Mouse (Mus musculus): ENCODE measurements around the gene Rnf183. TPM values are rescaled to one million over a fixed set of nuclear protein-coding genes. Genes with fewer than 3 reads are reported as not detected.

Gene Rnf183
- polyA plus RNA-seq, 1 experiment from 2014 or later: 0.41 TPM

GRCm38 (mm10) chr4:62406133-62406532 is 28.9 kb downstream of the Rnf183 start:
- H3K27ac ChIP-seq (replicated peaks): no peak overlapping the region
- H3K9me3 ChIP-seq (replicated peaks): no peaks in the 10 kb centered on the region
- H3K36me3 ChIP-seq: peaks cover 25% of the 10 kb centered on the region
- no peak for ATAC-seq (ENCODE audit: insufficient number of reproducible peaks, low FRiP score, low TSS enrichment, low read depth)
- H3K9ac ChIP-seq: no peak overlapping the region
- no peaks in the 10 kb centered on the region for H3K27me3 ChIP-seq
- no peak overlapping the region for H3K4me2 ChIP-seq (replicated peaks)
- H3K4me3 ChIP-seq (replicated peaks): no peak overlapping the region
- WGBS: 78% methylated on average over 4 of the region's 4 CpGs
- peaks cover 29% of the 10 kb centered on the region for H3K4me1 ChIP-seq

- WGBS: 87% methylated on average over 3 of the region's 3 CpGs
- Histone ChIP-seq H3K9me3 (replicated peaks) (no peaks in the 10 kb centered on the region), H3K36me3 (peaks cover 73% of the 10 kb centered on the region)
Measured at GRCm38 (mm10) chr4:62398956-62399355, 36.1 kb downstream of the Rnf183 start.

GRCm38 (mm10) chr4:62397616-62398365 is 37.3 kb downstream of the Rnf183 start:
- Histone ChIP-seq H3K9ac (no peak overlapping the region), H3K27me3 (no peaks in the 10 kb centered on the region), H3K4me2 (replicated peaks) (no peak overlapping the region), H3K4me3 (replicated peaks) (no peak overlapping the region), H3K27ac (replicated peaks) (no peak overlapping the region), H3K4me1 (no peaks in the 10 kb centered on the region), H3K36me3 (peaks cover 76% of the 10 kb centered on the region), H3K9me3 (replicated peaks) (no peaks in the 10 kb centered on the region)
- ATAC-seq (ENCODE audit: insufficient number of reproducible peaks, low FRiP score, low TSS enrichment, low read depth): no peak
- WGBS: 82% methylated on average over 4 of the region's 4 CpGs

More at GRCm38 (mm10) chr4:62398956-62399355, 36.1 kb downstream of the Rnf183 start:
- Histone ChIP-seq H3K4me2 (replicated peaks) (no peak overlapping the region), H3K4me1 (no peaks in the 10 kb centered on the region), H3K9ac (no peak overlapping the region), H3K27ac (replicated peaks) (no peak overlapping the region), H3K27me3 (no peaks in the 10 kb centered on the region), H3K4me3 (replicated peaks) (no peak overlapping the region)
- ATAC-seq (ENCODE audit: insufficient number of reproducible peaks, low FRiP score, low TSS enrichment, low read depth): no peak

GRCm38 (mm10) chr4:62395806-62396205 is 39.2 kb downstream of the Rnf183 start:
- ATAC-seq (ENCODE audit: insufficient number of reproducible peaks, low FRiP score, low TSS enrichment, low read depth): no peak
- Histone ChIP-seq H3K4me1 (no peaks in the 10 kb centered on the region), H3K27ac (replicated peaks) (no peak overlapping the region), H3K36me3 (peaks cover 76% of the 10 kb centered on the region), H3K4me3 (replicated peaks) (no peak overlapping the region), H3K9ac (no peak overlapping the region), H3K9me3 (replicated peaks) (no peaks in the 10 kb centered on the region), H3K27me3 (no peaks in the 10 kb centered on the region), H3K4me2 (replicated peaks) (no peak overlapping the region)
- WGBS: 84% methylated on average over 1 of the region's 1 CpGs

- Histone ChIP-seq H3K9me3 (replicated peaks) (no peaks in the 10 kb centered on the region), H3K27ac (replicated peaks) (no peak overlapping the region), H3K4me2 (replicated peaks) (no peak overlapping the region), H3K4me1 (no peaks in the 10 kb centered on the region), H3K4me3 (replicated peaks) (no peak overlapping the region), H3K36me3 (peaks cover 68% of the 10 kb centered on the region), H3K9ac (no peak overlapping the region), H3K27me3 (no peaks in the 10 kb centered on the region)
- 54% methylated on average over 6 of the region's 6 CpGs for WGBS
- ATAC-seq (ENCODE audit: insufficient number of reproducible peaks, low FRiP score, low TSS enrichment, low read depth): no peak
Measured at GRCm38 (mm10) chr4:62393459-62393858, 41.6 kb downstream of the Rnf183 start.

- H3K9me3 ChIP-seq (replicated peaks): no peaks in the 10 kb centered on the region
- no peaks in the 10 kb centered on the region for H3K4me1 ChIP-seq
- no peak overlapping the region for H3K4me3 ChIP-seq (replicated peaks)
- no peak overlapping the region for H3K9ac ChIP-seq
- ATAC-seq (ENCODE audit: insufficient number of reproducible peaks, low FRiP score, low TSS enrichment, low read depth): no peak
- peaks cover 61% of the 10 kb centered on the region for H3K36me3 ChIP-seq
- no peak overlapping the region for H3K4me2 ChIP-seq (replicated peaks)
- H3K27me3 ChIP-seq: no peaks in the 10 kb centered on the region
- H3K27ac ChIP-seq (replicated peaks): no peak overlapping the region
- 86% methylated on average over 7 of the region's 7 CpGs for WGBS
Measured at GRCm38 (mm10) chr4:62391892-62392291, 43.2 kb downstream of the Rnf183 start.

DNA sequence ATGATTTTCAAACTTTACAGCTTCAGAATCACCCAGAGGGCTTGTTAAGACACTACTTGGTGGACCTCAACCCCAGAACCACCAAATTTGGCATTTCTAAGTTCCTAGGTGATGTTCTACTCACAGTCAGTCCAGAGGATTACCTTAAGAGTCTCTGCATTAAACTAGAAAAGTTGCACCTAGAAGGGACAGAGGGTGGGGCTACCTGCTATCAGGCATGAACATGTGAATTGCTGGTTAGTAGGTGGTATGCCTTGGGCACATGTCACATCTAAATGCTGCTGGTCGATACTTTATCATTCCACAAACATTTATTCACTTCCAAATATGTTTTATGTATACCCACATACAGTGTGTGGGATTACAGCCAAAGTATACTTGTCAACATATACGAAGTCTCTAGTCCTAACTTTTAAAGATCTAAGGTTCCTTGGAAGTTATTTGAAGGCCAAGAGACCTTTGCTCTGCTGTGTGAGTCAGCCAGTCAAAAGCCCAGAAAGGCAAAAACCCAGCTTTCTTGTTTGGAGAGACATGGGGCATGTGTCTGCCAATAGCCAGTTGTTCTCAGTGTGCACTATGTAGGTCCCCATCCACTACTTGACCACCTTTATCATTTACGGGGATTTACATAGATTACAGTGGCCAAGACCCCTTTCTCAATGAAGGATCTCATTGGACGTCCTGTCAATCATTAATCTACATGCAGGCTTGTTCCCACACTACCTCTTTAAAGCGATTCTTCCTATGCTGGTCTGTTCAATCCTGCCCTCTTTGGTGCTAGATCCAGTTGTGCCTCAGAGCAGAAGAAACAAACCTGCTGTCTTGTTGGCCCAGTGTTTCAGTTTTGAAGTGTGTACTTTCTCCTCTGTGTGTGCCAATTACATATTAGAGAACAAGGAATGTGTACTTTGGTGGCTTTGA is 45.2 kb downstream of the Rnf183 start:
- no peak for ATAC-seq (ENCODE audit: insufficient number of reproducible peaks, low FRiP score, low TSS enrichment, low read depth)
- Histone ChIP-seq H3K9ac (no peak overlapping the region), H3K4me1 (no peaks in the 10 kb centered on the region), H3K27me3 (no peaks in the 10 kb centered on the region), H3K4me2 (replicated peaks) (no peak overlapping the region), H3K4me3 (replicated peaks) (no peak overlapping the region), H3K36me3 (peaks cover 53% of the 10 kb centered on the region), H3K27ac (replicated peaks) (no peak overlapping the region), H3K9me3 (replicated peaks) (no peaks in the 10 kb centered on the region)
- WGBS: 88% methylated on average over 5 of the region's 5 CpGs

GRCm38 (mm10) chr4:62385439-62385838 is 49.6 kb downstream of the Rnf183 start:
- Histone ChIP-seq H3K9ac (no peak overlapping the region), H3K9me3 (replicated peaks) (no peaks in the 10 kb centered on the region), H3K36me3 (peaks cover 27% of the 10 kb centered on the region), H3K4me2 (replicated peaks) (no peak overlapping the region), H3K4me3 (replicated peaks) (no peak overlapping the region), H3K4me1 (no peaks in the 10 kb centered on the region), H3K27ac (replicated peaks) (no peak overlapping the region), H3K27me3 (no peaks in the 10 kb centered on the region)
- 87% methylated on average over 7 of the region's 7 CpGs for WGBS
- no peak for ATAC-seq (ENCODE audit: insufficient number of reproducible peaks, low FRiP score, low TSS enrichment, low read depth)

GRCm38 (mm10) chr4:62384159-62384558 is 50.9 kb downstream of the Rnf183 start:
- Histone ChIP-seq H3K4me3 (replicated peaks) (no peak overlapping the region), H3K4me2 (replicated peaks) (no peak overlapping the region), H3K9me3 (replicated peaks) (no peaks in the 10 kb centered on the region), H3K4me1 (no peaks in the 10 kb centered on the region), H3K36me3 (peaks cover 17% of the 10 kb centered on the region), H3K27me3 (no peaks in the 10 kb centered on the region), H3K9ac (no peak overlapping the region), H3K27ac (replicated peaks) (no peak overlapping the region)
- WGBS: 84% methylated on average over 1 of the region's 1 CpGs
- ATAC-seq (ENCODE audit: insufficient number of reproducible peaks, low FRiP score, low TSS enrichment, low read depth): no peak

GRCm38 (mm10) chr4:62383752-62384151 is 51.3 kb downstream of the Rnf183 start:
- no peak for ATAC-seq (ENCODE audit: insufficient number of reproducible peaks, low FRiP score, low TSS enrichment, low read depth)
- Histone ChIP-seq H3K9me3 (replicated peaks) (no peaks in the 10 kb centered on the region), H3K27me3 (no peaks in the 10 kb centered on the region), H3K9ac (no peak overlapping the region), H3K4me2 (replicated peaks) (no peak overlapping the region), H3K4me1 (no peaks in the 10 kb centered on the region), H3K27ac (replicated peaks) (no peak overlapping the region), H3K4me3 (replicated peaks) (no peak overlapping the region), H3K36me3 (peaks cover 17% of the 10 kb centered on the region)
- WGBS: 81% methylated on average over 7 of the region's 7 CpGs

DNA sequence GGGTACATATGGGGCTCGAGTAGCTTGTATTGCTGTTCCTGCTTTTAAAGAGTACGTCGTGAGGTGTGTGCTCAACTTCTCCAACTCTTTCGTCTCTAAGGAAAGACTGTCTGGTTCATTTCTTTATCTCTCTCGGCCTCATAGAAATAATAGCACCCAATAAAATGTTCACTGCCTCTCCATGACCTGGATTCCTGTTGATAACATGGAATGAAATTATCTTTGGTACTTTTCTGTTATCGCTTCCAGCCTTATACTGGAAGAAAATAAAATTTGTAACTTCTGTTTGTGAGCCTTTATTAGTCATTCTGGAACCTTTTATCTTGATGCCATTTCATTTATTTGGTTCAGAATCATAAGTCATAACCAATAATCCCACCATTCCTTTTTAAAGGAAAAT is 51.8 kb downstream of the Rnf183 start:
- Histone ChIP-seq H3K9ac (no peak overlapping the region), H3K36me3 (peaks cover 11% of the 10 kb centered on the region), H3K27ac (replicated peaks) (no peak overlapping the region), H3K9me3 (replicated peaks) (no peaks in the 10 kb centered on the region), H3K4me1 (no peaks in the 10 kb centered on the region), H3K4me3 (replicated peaks) (no peak overlapping the region), H3K4me2 (replicated peaks) (no peak overlapping the region), H3K27me3 (no peaks in the 10 kb centered on the region)
- 90% methylated on average over 6 of the region's 6 CpGs for WGBS
- no peak for ATAC-seq (ENCODE audit: insufficient number of reproducible peaks, low FRiP score, low TSS enrichment, low read depth)
